ENCODE assay signal across 6 mouse cellular contexts in the genomic region with DNA sequence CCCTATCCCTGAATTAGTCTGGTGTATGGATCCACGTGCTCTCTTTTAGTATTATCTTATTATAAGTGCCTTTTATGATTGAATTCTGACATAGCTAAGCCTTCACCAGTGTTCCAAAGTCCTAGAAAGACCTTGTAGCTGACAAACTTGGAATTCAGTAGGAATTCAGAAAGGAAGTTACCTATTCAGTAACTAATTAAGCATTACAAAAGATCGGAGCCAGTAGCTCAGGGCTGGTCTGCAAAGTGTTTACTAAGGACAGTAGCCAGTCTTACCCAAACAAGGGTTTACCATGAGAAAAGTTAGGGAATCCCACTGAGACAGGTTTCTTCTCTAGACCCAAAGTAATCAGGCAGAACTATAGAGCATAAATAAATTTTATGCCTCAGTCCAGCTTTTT. TPM values are rescaled to one million over a fixed set of nuclear protein-coding genes. Genes with fewer than 3 reads are reported as not detected.
"Had no signal": no experiment of that assay in that cellular context is flagged by ENCODE, and none has a peak within 500 bp of the region (broad histone marks: within the 10 kb centered on the region; RNA-seq: fewer than 3 reads in every experiment).

No protein-coding gene starts in this region.

RNA-seq across cellular contexts. Expression of gene Clec2e, which starts 14.7 kb away (rescaled TPM):
- polyA plus RNA-seq: neural tube, embryonic 13.5 days; neural tube, embryonic 14.5 days; neural tube, embryonic 15.5 days; spleen, adult 2 months; stomach, embryonic 14.5 days; testis, adult 2 months had no signal

RNA-seq across cellular contexts. Expression of gene Klrb1f, which starts 40.3 kb away (rescaled TPM):
- polyA plus RNA-seq: testis, adult 2 months had no signal
